Mouse (Mus musculus) gastrocnemius, postnatal 14 days (tissue): ENCODE measurements around the gene Lmntd1. TPM values are rescaled to one million over a fixed set of nuclear protein-coding genes. Genes with fewer than 3 reads are reported as not detected.
"Not testable (repeated sequence)": the region's sequence is repeated elsewhere in the genome, so short reads cannot be mapped to it uniquely, and the experiment has no call there.

Experiments used
- DNase-seq: peaks from one replicate; pipeline ENCODE4 v3.0.0; 2021; ENCODE audit warnings: mixed read lengths
- intact Hi-C: fragments of 180-260 bp; cut with DNase I; formaldehyde crosslinking; loops from one replicate; pipeline ENCODE4 v1.15.1; 2025; ENCODE audit warnings: low total_unique reads
- total RNA-seq, 2 experiments: library from RNA; stranded (reverse); gene quantifications; 2 replicates each; pipeline ENCODE4 v1.2.3; 2021

The Lmntd1 gene
- total RNA-seq, 2 experiments from 2014 or later, result 0.16 to 0.43 TPM

DNA sequence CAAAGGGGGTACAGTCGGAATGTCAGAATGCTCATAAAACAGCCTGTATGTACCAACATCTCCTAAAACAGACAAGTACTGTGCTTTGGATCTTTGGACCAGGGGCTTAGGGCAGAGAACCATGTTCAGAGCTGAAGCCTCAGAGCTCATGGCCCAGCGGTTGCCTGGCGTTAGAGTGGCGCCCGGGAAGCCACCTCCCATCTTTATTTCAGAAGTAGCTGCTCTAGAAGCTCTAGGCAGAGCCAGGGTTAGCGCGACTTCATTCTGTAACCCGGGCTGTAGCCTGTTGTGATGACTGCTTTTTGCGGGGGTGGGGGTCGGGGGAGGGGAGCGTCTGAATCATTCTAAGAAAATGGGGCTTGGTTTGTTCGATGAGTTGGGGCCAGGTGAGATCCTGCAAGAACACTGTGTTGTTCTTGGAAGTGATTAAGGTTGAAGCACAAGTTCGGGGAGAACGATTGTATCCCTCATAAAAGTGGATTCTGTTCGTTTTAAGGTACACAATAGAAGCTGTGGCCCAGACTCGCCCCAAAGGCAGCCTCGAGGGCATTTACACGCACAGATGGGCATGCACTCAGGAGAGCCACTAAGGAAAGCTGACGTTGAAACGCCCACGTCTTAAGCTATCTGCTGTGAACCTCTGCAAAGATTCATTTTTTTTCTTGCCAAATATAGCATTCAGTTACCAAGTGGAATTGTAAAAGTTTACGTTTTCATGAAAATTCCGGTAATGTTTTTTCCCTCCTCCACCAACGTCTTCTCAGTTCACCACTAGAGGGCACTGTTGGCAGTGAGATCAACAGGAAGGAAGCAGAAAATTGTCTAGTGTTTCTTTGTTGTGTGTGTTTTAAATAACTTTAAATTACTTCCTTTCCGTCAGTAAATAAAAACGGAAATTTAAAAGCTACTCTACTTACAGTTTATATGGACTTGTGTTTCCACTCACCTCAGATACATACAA, 254.4 kb downstream of the Lmntd1 start:
- DNase-seq, result no peak
- intact Hi-C loops, result loop anchor here (10.0 kb wide), 1 partner anchor 455 kb away; no protein-coding TSS in a partner anchor

- DNase-seq, result no peak
- intact Hi-C loops, result no loop called here
Observed at GRCm38 (mm10) chr6:145358001-145358400, 256.1 kb downstream of the Lmntd1 start.

DNA sequence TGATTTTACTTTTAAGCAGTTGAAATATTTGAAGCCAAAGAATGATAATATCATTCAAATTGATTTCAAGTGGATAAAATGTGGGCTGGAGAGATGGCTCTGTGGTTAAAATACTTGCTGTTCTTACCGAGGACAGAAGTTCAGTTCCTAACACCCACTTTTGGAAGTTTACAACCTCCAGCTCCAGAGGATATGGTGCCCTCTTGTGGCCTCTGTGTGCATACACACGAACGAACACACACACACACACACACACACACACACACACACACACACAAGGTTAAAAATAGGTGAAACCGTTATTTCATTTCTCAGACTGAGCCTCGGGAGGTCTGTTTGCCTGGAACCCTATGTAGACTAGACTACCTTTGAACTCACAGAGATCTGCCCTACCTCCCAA, 260.3 kb downstream of the Lmntd1 start:
- intact Hi-C loops, result no loop called here
- no peak for DNase-seq

- DNase-seq, result no peak
- intact Hi-C loops, result no loop called here
Observed at GRCm38 (mm10) chr6:145352705-145353104, 261.4 kb downstream of the Lmntd1 start.

DNA sequence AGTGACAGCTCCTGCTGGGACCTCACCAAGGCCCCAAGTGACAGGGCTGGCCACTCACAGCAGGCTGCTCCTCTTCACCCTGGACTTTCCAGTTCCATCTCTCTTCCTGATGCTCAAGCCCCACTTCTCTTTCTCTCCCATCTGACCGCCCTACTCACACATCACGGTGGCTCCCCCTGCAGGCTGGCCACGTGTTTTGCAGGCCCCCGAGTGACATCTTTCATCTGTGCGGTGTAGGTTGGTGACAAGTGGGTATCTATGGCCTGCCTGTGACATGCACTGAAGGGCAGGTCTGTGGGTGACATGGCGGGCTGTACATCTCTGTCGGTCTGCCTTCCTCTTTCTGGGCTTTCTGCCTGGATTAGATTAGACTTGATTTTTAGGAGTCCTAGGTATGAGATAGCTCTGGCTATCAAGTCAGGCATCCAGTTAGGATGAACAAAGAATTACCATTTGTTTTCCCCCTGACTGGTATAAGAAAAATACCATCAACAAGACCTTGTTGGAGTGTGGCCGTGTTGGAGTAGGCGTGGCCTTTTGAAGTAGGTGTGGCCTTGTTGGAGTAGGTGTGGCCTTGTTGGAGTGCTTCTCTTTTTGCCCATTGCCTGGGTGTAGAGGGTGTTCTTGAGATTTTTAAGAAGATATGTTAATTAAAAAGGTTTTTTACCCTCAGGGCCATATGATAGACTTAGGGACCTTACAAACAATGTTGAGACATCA, 265.8 kb downstream of the Lmntd1 start:
- no peak for DNase-seq
- intact Hi-C loops, result no loop called here

DNA sequence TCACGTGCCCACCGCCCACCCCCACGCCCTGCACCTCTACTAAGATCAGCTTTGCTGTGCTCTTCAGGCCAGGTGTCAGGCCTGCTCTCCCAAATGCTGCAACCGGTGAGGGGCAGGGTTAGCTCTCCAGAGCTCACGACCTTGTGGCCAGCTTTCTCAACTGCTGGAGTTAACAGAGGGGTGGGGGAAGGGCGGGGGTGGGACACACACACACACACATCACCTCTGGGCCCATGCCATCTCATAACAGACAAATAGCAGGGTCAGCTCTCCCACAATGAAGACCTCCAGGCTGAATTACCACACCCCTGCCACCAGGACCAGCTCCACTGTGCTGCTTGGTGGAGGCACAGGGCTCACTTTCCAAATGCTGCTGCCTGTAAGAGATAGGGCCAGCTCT, 266.5 kb downstream of the Lmntd1 start:
- no peak for DNase-seq
- intact Hi-C loops, result no loop called here

- DNase-seq, result peak; percentile 33
- intact Hi-C loops, result no loop called here
Observed at GRCm38 (mm10) chr6:145346789-145347557, 267.1 kb downstream of the Lmntd1 start.

GRCm38 (mm10) chr6:145346305-145346704, 267.8 kb downstream of the Lmntd1 start:
- DNase-seq, result no peak
- intact Hi-C loops, result no loop called here

- intact Hi-C loops, result loop anchor here (5.0 kb wide), 1 partner anchor 102 kb away; no protein-coding TSS in a partner anchor
- no peak for DNase-seq
Observed at GRCm38 (mm10) chr6:145344719-145345118, 269.4 kb downstream of the Lmntd1 start.

GRCm38 (mm10) chr6:145343457-145343856, 270.7 kb downstream of the Lmntd1 start:
- intact Hi-C loops, result loop anchor here (5.0 kb wide), 1 partner anchor 101 kb away; no protein-coding TSS in a partner anchor
- DNase-seq, result no peak

DNA sequence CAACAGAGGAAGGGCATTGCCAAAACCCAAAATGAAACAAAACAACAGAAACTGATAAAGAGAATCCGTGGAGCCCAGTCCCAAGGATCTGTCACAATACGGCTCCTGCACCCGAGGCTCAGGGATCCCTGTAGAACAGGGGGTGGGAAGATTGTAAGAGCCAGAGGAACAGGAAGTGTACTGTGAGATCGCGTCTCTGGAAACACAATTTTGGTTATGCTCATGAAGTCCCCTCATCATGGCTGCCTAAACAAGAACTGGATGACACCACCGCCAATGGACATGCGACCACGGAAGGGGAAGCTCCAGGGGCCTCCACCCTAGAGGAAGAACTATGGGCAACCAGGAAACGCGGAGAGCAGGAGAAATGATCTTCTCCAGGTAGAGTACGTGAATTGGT, 271.3 kb downstream of the Lmntd1 start:
- intact Hi-C loops, result loop anchor here (5.0 kb wide), 1 partner anchor 101 kb away; no protein-coding TSS in a partner anchor
- no peak for DNase-seq

DNA sequence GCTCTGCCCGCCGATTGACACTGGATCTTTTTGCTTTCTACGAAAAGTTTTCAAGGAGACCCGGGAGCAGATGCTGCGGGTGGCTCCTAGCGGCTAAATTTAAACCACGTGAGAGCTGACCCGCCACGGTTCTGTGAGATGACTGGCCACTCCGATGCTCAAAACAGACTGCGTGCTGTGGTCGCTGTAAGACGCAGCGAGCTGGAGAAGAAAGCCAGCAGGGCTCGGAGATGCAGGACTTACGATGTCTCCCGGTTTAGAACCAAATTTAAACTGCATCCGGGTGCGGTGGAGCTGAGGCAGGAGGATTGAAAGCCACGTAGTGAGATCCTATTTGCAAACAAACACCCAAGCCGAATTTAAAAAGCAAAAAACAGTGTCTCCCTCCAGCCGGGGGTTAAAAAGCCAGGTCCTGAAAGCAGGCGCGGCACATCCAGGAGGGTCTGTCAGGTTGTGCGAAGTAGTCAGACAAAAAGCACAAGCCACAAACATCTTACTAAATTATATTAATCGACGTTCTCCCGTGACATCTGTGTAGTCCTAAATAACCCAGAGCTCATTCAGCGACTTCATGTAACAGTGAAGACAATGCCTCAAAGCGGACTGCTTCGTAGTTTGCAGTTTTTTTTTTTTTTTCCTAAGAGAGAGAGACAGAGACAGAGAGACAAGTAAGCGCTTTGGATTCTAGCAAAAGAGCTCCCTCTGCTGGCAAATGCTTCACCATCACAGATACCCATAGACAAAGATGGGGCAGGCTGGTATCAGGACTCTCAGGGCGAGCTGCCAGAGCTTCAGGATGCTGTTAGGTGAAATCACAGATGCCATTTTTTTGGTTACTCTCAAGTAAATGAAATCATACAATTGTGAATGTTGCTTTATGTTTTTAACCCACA, 272.6 kb downstream of the Lmntd1 start:
- DNase-seq, result peak; percentile 83
- intact Hi-C loops, result loop anchor here (5.0 kb wide), 1 partner anchor 99 kb away; no protein-coding TSS in a partner anchor

DNA sequence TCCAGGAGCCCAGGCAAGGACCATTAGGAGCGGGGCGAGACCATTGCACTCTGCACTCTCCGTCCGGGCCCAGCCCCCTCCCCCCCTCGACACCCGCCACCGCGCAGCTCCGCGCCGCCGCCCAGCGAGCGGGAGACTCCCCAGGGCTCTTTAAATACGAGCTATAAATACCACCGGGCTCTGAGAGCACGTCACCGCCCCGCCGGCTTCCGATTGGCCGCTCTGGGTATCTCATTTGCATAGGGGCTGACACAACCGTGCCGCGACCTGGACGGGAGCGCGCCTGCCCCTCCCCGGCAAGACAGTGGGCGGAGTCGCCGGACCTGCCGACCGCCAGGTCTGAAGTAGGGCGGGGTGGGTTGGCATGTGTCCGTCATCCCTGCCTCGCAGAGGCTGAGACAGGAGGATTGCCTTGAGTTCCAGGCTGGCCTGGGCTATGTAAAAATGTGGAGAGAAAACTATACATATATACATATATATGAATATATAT, 273.4 kb downstream of the Lmntd1 start:
- peak; percentile 96 for DNase-seq
- intact Hi-C loops, result loop anchor here (5.0 kb wide), 1 partner anchor 98 kb away; no protein-coding TSS in a partner anchor

- intact Hi-C loops, result loop anchor here (5.0 kb wide), 1 partner anchor 98 kb away; no protein-coding TSS in a partner anchor
- peak; percentile 67 for DNase-seq
Observed at GRCm38 (mm10) chr6:145339956-145340656, 274.0 kb downstream of the Lmntd1 start.

DNA sequence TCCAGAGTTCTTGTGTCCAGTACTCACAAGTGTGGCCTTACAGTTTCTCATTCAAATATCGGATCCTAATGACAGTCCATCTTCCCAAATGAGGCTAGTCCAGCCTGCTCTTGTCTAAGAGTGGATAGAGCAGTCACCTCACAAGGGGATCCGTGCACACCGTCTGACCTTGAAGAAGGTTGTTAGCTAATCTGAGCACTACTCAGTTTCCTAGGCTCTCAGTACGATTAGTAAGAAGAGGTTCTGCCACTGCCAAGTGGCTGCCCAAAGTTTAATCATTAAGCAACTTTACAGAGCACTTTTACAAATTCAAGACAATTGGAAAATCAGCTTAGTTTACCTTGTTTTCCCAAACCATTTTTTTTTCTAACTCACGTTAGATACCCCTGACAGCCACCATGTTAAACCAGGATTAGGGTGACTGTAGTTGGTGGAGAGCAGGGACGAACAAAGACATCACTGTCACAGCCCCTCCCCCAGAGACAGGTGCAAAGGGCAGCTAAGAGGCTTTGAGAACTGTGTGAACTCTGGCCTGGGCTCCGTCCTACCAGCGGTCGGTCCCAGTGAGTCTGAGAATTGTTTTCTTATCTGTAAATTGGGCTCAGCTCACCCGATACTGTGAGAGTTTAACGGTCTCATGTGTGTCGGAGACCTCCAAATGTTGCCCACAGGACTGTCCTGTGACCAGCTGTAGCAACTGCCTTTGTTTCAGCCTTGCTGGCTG, 275.4 kb downstream of the Lmntd1 start:
- DNase-seq, result no peak
- intact Hi-C loops, result no loop called here

GRCm38 (mm10) chr6:145337521-145337920, 276.6 kb downstream of the Lmntd1 start:
- not testable (repeated sequence) for DNase-seq

More at GRCm38 (mm10) chr6:145337521-145337920, 276.6 kb downstream of the Lmntd1 start:
- intact Hi-C loops, result not testable (repeated sequence)
